Mouse (Mus musculus) megakaryocyte, embryonic 14.5 days (primary cell): ENCODE results near the gene Dnaaf1.

Source experiments
- FLI1 ChIP-seq: IDR thresholded peaks from 2 replicates; pipeline ENCODE4 v1.6.1; 2012; ENCODE audit warnings: low read length, inconsistent platforms, mixed read lengths
- GATA1 ChIP-seq: IDR thresholded peaks from 3 replicates; pipeline ENCODE4 v1.6.1; 2012; ENCODE audit warnings: mixed read lengths, low read length, inconsistent platforms, borderline replicate concordance

- TF ChIP-seq GATA1 (no peak), FLI1 (no peak)
Measured at GRCm38 (mm10) chr8:119588321-119588720, 13.3 kb downstream of the Dnaaf1 start.
